Mouse (Mus musculus) C2C12 (cell line): ENCODE measurements around the gene Rnf126.

Experiments
- CTCF ChIP-seq: IDR thresholded peaks from one replicate; pipeline ENCODE4 v1.5.1; 2011; ENCODE audit not compliant: control insufficient read depth, insufficient read depth, insufficient read length
- MYOD1 ChIP-seq: IDR thresholded peaks from one replicate; pipeline ENCODE4 v1.6.1; 2011; ENCODE audit warnings: low read depth; ENCODE audit not compliant: control insufficient read depth, insufficient read length
- MYOG ChIP-seq: IDR thresholded peaks from one replicate; pipeline ENCODE4 v1.6.1; 2011; ENCODE audit not compliant: control insufficient read depth, insufficient read length; ENCODE audit errors: extremely low read depth

GRCm38 (mm10) chr10:79716988-79717355 is 49.8 kb downstream of the Rnf126 start:
- TF ChIP-seq MYOG = no peak
- no peak for TF ChIP-seq MYOD1
- TF ChIP-seq CTCF = no peak
